Mouse (Mus musculus) midbrain, embryonic 16.5 days (tissue): ENCODE measurements around the gene Cd4. TPM values are rescaled to one million over a fixed set of nuclear protein-coding genes. Genes with fewer than 3 reads are reported as not detected.
A peak's percentile ranks its signal among the peaks of the same experiment; 100 is the strongest.

Source experiments
- ATAC-seq: fragments of 200-750 bp; cut with Nextera tagmentation; 2 replicates; pipeline ENCODE4 v1.8.0; 2017; ENCODE audit warnings: moderate TSS enrichment
- H3K27ac ChIP-seq: fragments of 300-500 bp; sonication (generic); 2 replicates; pipeline ENCODE4 v1.5.1; 2014; ENCODE audit warnings: mild to moderate bottlenecking, low read length, mixed read lengths
- H3K27me3 ChIP-seq: fragments of 300-500 bp; sonication (generic); 2 replicates; pipeline ENCODE4 v1.6.1; 2014; ENCODE audit warnings: low read depth, low read length, mixed read lengths; ENCODE audit not compliant: control insufficient read depth, insufficient read depth
- H3K36me3 ChIP-seq: fragments of 300-500 bp; sonication (generic); 2 replicates; pipeline ENCODE4 v1.6.1; 2014; ENCODE audit warnings: mild to moderate bottlenecking, low read length, moderate library complexity, mixed read lengths; ENCODE audit not compliant: control insufficient read depth, insufficient read depth
- H3K4me1 ChIP-seq: fragments of 300-500 bp; sonication (generic); 2 replicates; pipeline ENCODE4 v1.6.1; 2014; ENCODE audit warnings: mild to moderate bottlenecking, low read length, mixed read lengths; ENCODE audit not compliant: control insufficient read depth, insufficient read depth
- H3K4me2 ChIP-seq: fragments of 300-500 bp; sonication (generic); 2 replicates; pipeline ENCODE4 v1.6.1; 2014; ENCODE audit warnings: mild to moderate bottlenecking, low read length, mixed read lengths
- H3K4me3 ChIP-seq: fragments of 300-500 bp; sonication (generic); 2 replicates; pipeline ENCODE4 v1.5.1; 2014; ENCODE audit warnings: low read depth, mild to moderate bottlenecking, low read length, moderate library complexity, mixed read lengths
- H3K9ac ChIP-seq: fragments of 300-500 bp; sonication (generic); 2 replicates; pipeline ENCODE4 v1.6.1; 2014; ENCODE audit warnings: low read depth, low read length, mixed read lengths
- H3K9me3 ChIP-seq: fragments of 300-500 bp; sonication (generic); replicated peaks from 2 replicates; pipeline ENCODE4 v1.6.1; 2014; ENCODE audit warnings: mild to moderate bottlenecking, low read length, mixed read lengths; ENCODE audit not compliant: control insufficient read depth, poor library complexity, severe bottlenecking
- WGBS: fragments of 180-500 bp; shearing (Covaris S2); extraction: QIAGEN DNeasy Blood & Tissue Kit; methylation state at CpG from one replicate; pipeline ENCODE4 v1.1.7; 2014; 5-methylcytosine and 5-hydroxymethylcytosine counted together
- polyA plus RNA-seq: library from polyadenylated mRNA; unstranded; fragments of >200 nt; fragmentation: Nextera tagmentation; extraction: Ambion mirVana; gene quantifications from 2 replicates; pipeline ENCODE4 v1.2.1, GENCODE M21; 2015

Cd4 gene
- polyA plus RNA-seq, 1 experiment from 2014 or later: 0.11 TPM

GRCm38 (mm10) chr6:124925941-124926340, 37.9 kb upstream of the Cd4 start:
- no peak for ATAC-seq
- Histone ChIP-seq H3K4me3 (no peak overlapping the region), H3K27ac (no peak overlapping the region), H3K9ac (no peak overlapping the region), H3K36me3 (no peaks in the 10 kb centered on the region), H3K4me1 (peaks cover 14% of the 10 kb centered on the region), H3K4me2 (no peak overlapping the region), H3K9me3 (no peaks in the 10 kb centered on the region), H3K27me3 (no peaks in the 10 kb centered on the region)
- WGBS: 55% methylated on average over 5 of the region's 5 CpGs

- Histone ChIP-seq H3K27ac (no peak overlapping the region), H3K4me1 (peaks cover 16% of the 10 kb centered on the region), H3K27me3 (no peaks in the 10 kb centered on the region), H3K4me3 (no peak overlapping the region), H3K9ac (no peak overlapping the region), H3K9me3 (no peaks in the 10 kb centered on the region), H3K36me3 (no peaks in the 10 kb centered on the region), H3K4me2 (no peak overlapping the region)
- WGBS: 34% methylated on average over 12 of the region's 12 CpGs
- ATAC-seq: no peak
Measured at GRCm38 (mm10) chr6:124925173-124925793, 37.3 kb upstream of the Cd4 start.

GRCm38 (mm10) chr6:124921539-124921938, 33.5 kb upstream of the Cd4 start:
- Histone ChIP-seq H3K9me3 (no peaks in the 10 kb centered on the region), H3K4me1 (peaks cover 27% of the 10 kb centered on the region), H3K4me3 (no peak overlapping the region), H3K4me2 (no peak overlapping the region), H3K27ac (peak overlapping the region; percentile 100), H3K9ac (no peak overlapping the region; the same call in 1 of the 2 replicates), H3K36me3 (no peaks in the 10 kb centered on the region), H3K27me3 (no peaks in the 10 kb centered on the region)
- WGBS: 64% methylated on average over 4 of the region's 4 CpGs
- no peak for ATAC-seq

GRCm38 (mm10) chr6:124920318-124921085, 32.5 kb upstream of the Cd4 start:
- no peak for ATAC-seq

GRCm38 (mm10) chr6:124919695-124920317, 31.8 kb upstream of the Cd4 start, which contains the start of gene Ptms:
Ptms (minus strand) TSS chr6:124920103.
- peak within 1 kb of the TSS; percentile 100 for H3K27ac ChIP-seq
- H3K36me3 ChIP-seq: no peaks in the 10 kb centered on the region
- WGBS: 1% methylated on average over 13 of the region's 13 CpGs
- no peaks in the 10 kb centered on the region for H3K27me3 ChIP-seq
- peaks cover 36% of the 10 kb centered on the region for H3K4me1 ChIP-seq
- ATAC-seq: peak; percentile 89
- peak within 1 kb of the TSS; percentile 74 for H3K4me2 ChIP-seq
- H3K9ac ChIP-seq: peak within 1 kb of the TSS; percentile 58
- H3K9me3 ChIP-seq: no peaks in the 10 kb centered on the region
- peak within 1 kb of the TSS; percentile 93 for H3K4me3 ChIP-seq

More at GRCm38 (mm10) chr6:124920318-124921085, 32.5 kb upstream of the Cd4 start:
- Histone ChIP-seq H3K9me3 (no peaks in the 10 kb centered on the region), H3K9ac (peak overlapping the region; percentile 58), H3K36me3 (no peaks in the 10 kb centered on the region), H3K27ac (peak overlapping the region; percentile 100), H3K4me3 (peak overlapping the region; percentile 93), H3K27me3 (no peaks in the 10 kb centered on the region), H3K4me2 (peak overlapping the region; percentile 74), H3K4me1 (peaks cover 30% of the 10 kb centered on the region)
- WGBS: 23% methylated on average over 9 of the region's 9 CpGs

- WGBS: 9% methylated on average over 14 of the region's 14 CpGs
- H3K4me1 ChIP-seq: peaks cover 44% of the 10 kb centered on the region
- peak overlapping the region; percentile 100 for H3K27ac ChIP-seq
- no peak for ATAC-seq
- H3K9ac ChIP-seq: peak overlapping the region; percentile 100
- no peaks in the 10 kb centered on the region for H3K9me3 ChIP-seq
- peaks cover 4% of the 10 kb centered on the region; the same call in 1 of the 2 replicates for H3K36me3 ChIP-seq
- H3K4me2 ChIP-seq: peak overlapping the region; percentile 74
- H3K27me3 ChIP-seq: no peaks in the 10 kb centered on the region
- H3K4me3 ChIP-seq: peak overlapping the region; percentile 93
Measured at GRCm38 (mm10) chr6:124918890-124919627, 31.0 kb upstream of the Cd4 start.

GRCm38 (mm10) chr6:124918331-124918690, 30.3 kb upstream of the Cd4 start:
- peak; percentile 1; the same call in 1 of the 2 replicates for ATAC-seq
- Histone ChIP-seq H3K9me3 (no peaks in the 10 kb centered on the region), H3K4me3 (peak overlapping the region; percentile 93), H3K4me1 (peaks cover 50% of the 10 kb centered on the region), H3K27ac (peak overlapping the region; percentile 100), H3K36me3 (peaks cover 11% of the 10 kb centered on the region), H3K9ac (peak overlapping the region; percentile 100), H3K27me3 (no peaks in the 10 kb centered on the region), H3K4me2 (peak overlapping the region; percentile 74)
- 1% methylated on average over 7 of the region's 7 CpGs for WGBS

- ATAC-seq: peak; percentile 78
- H3K36me3 ChIP-seq: peaks cover 14% of the 10 kb centered on the region
- H3K4me2 ChIP-seq: peak overlapping the region; percentile 74
- no peaks in the 10 kb centered on the region for H3K27me3 ChIP-seq
- H3K4me3 ChIP-seq: peak overlapping the region; percentile 93
- WGBS: under 1% methylated on average over 42 of the region's 89 CpGs
- H3K9ac ChIP-seq: peak overlapping the region; percentile 100
- H3K9me3 ChIP-seq: no peaks in the 10 kb centered on the region
- H3K4me1 ChIP-seq: peaks cover 50% of the 10 kb centered on the region
- peak overlapping the region; percentile 100 for H3K27ac ChIP-seq
Measured at GRCm38 (mm10) chr6:124917518-124918330, 29.7 kb upstream of the Cd4 start.
